Mouse (Mus musculus) embryo, embryonic 9.5 days (tissue): ENCODE results near the gene Kcne3.

ENCODE experiments used
- DNase-seq: peaks from one replicate; pipeline ENCODE4 v3.0.0-alpha.2; 2017; ENCODE audit errors: extremely low spot score

Kcne3 gene

DNA sequence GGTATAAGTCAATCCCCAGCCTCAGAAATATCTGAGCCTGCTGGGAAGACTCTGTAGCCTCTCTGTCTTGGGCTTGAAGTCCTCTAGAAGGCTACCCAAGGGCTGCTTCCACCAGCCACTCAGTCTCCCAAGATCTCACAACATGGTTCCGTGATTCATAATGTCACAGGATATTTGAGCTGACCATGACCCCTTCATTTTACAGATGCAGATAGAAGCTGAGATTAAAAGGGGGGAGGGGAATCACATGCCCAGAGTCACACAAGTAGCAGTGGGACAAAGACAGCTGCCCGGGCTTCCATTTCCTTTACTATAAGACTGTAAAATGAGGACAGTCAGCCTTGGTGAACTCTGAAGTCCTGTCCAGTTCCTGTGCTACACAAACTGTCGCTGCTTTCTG, 5.3 kb downstream of the Kcne3 start:
- DNase-seq: no peak

DNA sequence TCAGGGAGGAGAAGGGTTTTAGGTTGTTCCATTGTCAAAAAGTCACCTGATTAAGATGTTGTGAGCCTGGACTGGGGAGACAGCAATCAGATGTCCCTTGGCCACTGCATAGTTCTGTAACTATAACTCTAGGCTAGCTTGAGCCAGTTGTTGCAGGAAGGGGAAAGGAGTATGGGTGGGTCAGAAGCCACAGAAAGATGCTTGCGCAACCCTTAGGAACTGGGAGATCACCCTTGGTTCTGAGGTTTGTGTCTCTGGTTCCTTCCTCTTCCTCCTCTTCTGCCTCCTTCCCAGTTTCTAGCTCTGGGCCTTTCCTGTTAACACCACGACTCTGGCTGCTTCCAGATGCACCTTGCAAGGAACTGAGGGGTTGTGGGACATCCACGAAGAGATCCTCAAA, 6.1 kb downstream of the Kcne3 start:
- DNase-seq: no peak

DNA sequence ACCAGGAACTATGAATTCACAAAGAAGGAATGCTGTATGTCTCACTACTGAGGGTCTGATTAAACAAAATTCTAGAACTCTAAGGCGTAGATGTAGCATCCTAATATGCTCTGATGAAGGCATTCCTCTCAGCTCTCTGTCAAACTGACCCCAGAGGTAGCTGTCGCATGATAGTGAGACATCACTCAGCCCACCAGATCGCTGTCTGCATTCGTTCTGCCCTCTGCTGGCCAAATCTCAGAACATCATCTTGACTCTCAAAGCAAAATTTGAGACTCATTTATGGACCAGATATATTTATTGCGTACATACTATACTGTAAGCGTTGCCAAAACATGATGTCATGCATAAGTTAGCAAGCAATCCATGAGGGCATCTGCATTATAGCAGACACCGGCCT, 11.3 kb downstream of the Kcne3 start:
- DNase-seq: peak; percentile 44

DNA sequence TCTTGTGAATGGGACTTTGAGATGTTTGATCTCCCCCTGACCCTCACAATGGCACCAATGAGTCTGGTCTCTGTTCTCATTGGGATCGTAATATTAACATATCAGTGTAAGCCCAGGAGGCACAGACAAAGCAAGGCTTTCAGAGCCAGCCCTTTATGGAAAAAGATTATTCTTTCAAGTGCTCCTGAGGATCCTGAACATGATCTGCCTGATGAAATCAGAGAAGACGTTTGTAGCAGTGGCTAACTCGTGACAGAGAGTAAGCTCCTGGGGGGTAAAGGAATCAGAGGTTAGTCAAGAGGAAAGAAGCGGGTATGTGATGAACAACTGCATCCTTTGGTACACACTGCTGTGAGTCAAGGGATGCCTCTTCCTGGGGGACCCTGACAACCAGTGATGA, 13.9 kb downstream of the Kcne3 start:
- DNase-seq: no peak

DNA sequence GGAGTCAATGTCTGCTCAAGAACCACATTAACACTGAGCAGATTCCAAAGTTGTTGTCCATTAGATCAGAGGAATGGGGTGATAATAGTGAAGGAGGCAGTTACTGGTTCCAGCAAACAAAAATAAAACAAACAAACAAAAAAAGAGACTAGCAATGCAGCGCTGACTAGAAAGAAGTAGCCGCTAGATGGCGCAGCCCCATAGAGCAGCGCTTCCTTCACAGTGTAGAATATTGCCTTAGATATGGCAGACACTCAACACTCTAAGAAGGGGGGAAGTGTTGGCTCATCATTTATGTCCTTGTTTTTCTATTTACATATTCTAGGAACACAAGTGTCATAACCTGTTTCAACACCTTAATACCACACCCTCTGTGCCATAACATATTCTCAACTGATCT, 14.5 kb downstream of the Kcne3 start:
- peak; percentile 28 for DNase-seq

DNA sequence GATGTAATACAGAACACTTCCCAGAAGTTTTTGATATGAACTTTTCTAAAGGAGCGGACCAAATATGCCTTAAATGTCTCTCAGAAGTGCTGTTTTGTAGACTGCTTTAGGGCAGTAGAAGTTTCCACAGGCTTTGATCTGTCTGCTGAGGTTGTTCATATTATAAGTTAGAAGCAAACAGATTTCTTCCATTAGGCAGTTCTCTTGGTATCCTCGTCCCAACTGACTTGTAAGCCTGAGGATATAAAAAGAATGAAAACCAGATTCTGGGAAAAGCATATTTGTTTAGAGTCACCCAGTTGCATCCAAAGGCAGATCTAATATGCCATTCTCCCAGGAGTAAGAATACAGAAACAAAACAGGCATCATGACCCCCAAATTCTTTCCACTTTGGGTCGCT, 24.9 kb downstream of the Kcne3 start:
- no peak for DNase-seq

DNA sequence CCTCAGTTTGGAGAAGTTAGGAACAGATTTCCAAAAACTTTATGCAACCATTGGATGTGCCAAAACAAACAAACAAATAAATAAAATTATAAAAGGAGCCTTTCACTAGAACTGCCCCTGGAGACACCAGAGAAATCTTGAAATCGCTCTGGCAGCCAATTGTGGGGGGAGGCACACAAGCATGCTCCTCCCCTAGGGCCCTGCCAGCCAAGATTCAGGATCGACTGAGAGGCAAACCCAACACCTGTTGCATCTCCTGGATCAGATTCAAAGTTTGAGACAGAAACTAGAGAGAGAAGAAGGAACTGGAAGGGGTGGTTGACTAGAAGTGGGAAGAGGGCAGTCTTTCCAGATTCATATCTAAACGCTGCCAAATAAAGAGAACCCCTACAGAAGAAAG, 27.3 kb downstream of the Kcne3 start:
- DNase-seq: no peak

DNA sequence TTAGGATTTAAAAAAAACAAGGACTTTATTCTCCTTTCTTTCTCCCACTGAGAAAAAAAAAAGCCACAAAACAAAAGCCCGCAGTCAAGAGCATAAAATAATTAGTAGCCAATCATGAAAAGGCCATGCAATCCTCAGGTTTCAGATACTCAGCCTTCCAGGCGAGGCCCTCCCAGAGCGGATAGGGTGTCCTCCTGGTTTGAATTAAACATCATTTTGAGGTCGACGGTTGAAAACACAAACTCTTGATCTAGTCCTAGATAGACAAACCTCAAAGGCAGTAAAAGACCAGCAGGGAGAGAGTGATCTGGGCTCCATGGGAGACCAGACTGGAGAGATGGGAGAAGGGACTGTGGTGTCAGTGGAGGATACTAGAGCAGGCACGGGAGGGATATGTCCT, 28.6 kb downstream of the Kcne3 start:
- no peak for DNase-seq

DNA sequence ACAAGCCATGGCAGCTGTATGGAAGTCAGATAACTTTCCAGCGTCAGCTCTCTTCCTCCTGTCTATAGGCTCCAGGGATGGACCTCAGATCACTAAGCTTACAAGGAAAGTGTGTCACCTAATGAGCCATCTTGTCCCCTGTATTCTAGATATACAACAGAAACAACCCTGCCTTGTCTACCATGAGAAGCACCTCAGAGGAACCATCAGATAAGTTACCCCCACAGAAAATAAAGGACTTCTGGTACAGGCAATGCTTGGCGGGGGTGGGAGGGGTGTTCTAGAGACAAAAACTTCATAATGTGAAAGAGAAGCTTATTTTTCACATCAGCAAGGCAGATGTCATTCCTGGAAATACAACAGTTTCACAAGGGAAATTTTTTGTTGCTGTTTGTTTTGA, 29.8 kb downstream of the Kcne3 start:
- no peak for DNase-seq

DNA sequence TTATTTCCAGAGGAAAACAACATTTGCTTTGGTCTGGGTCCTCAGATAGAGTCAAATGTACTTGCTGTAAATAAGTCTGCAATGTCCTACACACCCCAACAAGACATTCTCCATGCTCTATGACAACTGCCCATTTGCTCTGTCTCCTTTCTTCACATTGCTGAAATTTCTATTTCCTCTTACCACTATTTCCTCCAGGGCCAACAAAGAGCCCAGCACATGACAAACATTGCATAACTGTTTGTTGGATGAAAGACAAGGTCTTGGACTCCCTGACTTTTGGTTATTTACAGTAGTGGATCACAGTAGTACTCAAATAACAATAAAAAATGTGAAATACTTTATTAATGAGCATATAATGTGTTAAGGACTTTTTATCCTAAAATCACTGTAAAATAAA, 31.6 kb downstream of the Kcne3 start:
- DNase-seq: no peak

DNA sequence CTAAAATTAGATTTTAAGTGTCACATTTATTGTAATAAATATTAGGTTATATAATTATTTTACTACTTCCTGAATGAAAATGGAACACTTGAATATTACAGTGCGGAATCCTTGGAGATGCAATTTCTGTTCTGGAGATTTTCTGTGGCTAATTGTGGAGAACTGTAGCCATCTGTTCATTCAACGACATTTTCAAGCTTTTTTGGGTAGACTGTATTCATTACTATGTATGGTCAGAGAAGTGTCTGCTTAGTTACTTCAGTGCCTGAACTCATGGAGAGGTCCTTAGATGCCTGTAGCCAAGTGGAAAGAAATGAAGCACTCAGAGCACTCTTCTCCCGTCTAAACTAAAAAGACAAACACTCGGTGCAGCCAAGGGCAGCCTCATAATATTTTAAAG, 38.0 kb downstream of the Kcne3 start:
- DNase-seq: no peak

DNA sequence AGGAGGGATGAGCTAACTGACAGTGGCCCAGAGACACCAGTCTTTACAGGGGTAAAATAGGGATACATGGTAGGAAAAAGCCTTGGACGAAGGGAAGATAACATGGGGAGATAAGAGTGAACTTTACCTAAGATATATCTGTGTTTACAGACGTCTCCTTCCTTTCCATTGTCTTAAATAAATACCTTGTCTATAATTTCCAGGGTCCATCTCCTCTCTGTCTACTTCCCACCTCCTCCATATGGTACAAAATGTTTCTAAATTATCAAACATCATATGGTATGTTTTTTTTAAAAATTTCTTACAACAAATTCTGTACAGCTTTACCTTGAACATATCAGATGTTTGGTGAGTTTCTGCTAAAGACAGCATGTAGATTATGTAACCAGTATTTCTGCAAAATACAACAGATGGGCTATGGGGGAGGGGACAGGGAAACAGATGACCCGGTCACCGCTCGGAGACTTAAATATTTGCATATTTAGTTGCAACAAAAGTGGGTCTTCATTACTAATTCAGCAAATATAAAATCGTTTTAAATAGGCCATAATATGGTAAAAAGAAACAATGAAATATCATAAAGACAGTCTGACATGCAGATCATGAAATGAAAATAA, 38.9 kb downstream of the Kcne3 start:
- DNase-seq: no peak

DNA sequence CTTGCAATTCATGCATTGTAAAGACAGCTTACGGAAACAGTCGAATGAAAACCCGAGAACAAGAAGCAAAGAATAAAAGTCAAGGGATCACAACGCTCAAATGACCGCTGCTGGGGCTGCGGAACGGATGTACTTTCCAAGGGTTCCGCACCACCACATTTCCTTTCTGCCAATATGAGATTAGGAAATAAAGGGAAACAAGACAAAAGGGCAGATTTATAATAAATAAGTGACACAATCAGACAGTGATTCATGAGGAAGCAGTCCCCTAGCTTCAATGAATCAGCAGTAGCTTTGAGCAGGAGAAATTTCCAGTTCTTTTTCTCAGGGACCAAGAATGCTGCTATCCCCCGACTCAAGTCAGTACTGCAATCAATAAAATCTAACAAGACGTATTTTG, 39.7 kb downstream of the Kcne3 start:
- DNase-seq: no peak

DNA sequence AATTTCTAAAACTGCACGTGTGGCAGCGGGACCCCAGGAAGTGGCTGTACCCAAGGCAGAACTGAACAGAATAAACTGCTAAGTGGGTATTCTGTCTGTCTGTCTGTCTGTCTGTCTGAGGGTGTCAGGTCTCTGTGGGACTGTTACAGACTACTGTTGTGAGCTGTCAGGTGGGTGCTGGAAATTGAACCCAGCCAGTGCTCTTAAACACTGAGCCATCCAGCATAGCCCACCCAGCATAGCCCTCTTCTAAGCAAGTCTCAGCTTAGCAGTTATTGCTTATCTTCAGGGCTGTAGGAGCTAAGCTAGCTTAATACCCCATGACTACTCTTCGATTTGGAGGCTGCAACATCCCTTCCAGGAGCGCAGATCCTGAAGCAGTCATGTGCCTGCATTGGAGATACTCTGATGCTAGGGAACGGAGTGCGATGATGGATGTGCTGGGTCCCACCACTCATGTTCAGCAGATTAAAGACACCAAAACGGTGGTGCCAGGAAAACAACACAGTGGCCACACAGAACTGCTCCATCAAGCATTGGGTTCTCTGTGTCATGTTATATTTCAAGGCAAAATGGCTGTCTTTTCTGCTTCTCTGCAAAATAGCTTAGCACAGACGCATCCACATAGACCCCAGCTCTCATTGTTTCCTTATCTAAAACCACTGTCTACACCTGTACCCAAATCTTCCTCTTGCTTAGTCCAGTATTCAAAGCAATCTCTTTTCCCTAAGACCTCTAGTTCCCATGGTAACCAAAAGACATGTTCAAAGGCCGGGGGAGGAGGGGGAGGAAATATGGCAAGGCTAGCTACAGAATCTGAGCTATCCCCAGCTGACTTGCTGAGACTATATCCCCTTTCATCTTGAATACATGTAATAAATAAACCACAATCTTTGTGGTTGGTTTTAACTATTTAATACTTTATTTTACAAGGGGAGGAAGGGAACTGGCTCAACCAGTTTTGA, 40.6 kb downstream of the Kcne3 start:
- no peak for DNase-seq

DNA sequence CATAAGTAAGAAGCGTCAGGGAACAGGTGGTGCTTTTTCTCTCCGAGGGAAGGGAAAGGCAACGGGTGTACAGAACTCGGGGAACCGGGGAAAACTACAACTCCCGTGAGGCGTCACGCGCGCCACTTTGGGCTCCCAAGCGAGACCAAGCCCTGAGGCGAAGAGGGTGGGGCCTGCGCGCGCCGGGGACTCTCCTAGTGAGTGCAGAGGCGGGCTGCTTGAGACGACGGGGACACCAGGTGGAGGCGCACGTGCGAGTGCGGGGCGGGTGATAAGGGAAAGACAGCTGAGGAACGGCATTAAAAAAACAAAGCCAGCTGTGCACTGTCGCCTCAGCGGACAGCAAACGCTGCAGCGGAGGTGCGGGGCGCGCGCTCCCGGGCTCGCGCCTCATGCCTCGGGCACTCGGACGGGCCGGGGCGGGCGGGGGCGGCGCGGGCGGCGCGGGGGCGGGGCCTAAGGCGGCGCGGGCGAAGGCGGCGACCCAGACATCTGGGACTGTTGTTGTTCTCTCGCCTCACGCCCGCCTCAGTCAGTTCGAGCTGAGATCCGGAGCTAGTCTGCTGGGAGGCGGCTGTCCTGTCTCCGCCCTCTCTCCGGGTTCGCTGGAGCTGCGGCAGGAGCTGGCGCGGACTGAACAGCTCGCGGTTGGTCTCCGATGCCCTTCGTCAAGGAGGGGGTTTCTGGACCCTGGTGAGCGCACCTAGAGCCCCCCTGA, 51.0 kb downstream of the Kcne3 start, which contains the start of gene Pgm2l1:
Gene Pgm2l1 (plus strand): TSS at position 237 of the 718 bp plus-strand sequence.
- peak; percentile 95 for DNase-seq

DNA sequence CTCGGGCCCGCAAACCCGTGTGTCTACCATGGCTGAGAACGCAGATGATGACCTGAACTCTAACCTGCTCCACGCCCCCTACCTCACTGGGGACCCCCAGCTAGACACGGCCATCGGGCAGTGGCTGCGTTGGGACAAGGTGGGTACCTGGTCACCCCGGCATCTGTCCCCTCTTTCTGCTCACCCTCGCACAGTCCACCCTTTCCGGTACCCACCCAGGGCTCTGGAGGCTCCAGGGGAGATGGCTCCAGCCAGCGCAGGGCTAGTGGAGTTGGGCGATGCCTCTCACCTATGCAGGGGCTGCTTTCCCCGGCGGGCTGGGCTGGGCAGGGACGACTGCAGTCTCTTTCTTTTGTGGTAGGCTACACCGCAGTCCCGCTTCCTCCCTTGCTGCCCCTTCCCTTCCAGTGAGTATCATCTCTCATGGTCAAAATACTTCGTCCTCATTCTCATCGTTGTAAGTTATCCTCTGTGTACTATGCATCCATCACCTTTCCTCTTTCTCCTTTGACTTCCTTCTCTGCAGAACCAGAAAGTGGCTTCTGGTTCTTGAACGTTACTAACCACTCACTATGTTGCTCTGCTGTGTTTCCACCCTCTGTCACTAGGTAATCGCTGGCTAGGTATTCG, 51.7 kb downstream of the Kcne3 start:
- peak; percentile 47 for DNase-seq

DNA sequence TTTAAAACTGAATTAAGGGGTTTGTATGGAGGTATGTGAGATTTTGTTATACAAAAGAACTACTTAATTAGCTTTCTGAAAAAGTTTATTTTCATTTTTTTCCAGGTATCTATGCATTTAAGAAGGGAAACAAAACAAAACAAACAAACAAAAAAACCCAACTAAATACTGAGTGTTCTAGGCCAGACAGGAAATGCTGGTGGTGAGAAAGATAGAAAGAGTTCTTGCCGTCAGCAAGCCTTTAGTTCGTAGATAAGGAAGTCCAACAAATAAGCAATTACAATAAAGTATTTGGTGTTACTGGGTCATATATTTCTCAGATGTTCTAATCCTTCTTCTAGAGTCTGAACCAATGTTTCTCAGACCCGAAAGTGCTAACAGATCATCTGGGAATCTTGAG, 52.7 kb downstream of the Kcne3 start:
- no peak for DNase-seq

DNA sequence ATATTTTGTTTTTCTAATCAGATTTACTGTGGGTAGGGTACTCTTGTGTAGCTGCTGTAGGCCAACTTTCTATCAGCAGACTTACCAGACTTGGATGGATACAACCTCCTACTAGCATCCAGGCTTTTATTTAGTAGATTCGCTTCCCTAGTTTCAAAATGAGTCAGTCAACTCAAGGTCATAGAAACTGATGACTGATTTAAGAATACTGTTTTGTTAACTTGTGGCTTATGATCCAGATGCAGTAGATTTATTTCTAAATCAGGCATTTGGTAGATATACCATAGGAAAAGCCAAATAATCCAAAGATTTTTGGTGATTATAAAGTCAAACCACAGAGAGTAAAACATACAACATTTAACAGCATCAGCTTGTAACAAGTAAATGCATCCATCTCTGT, 54.3 kb downstream of the Kcne3 start:
- no peak for DNase-seq

DNA sequence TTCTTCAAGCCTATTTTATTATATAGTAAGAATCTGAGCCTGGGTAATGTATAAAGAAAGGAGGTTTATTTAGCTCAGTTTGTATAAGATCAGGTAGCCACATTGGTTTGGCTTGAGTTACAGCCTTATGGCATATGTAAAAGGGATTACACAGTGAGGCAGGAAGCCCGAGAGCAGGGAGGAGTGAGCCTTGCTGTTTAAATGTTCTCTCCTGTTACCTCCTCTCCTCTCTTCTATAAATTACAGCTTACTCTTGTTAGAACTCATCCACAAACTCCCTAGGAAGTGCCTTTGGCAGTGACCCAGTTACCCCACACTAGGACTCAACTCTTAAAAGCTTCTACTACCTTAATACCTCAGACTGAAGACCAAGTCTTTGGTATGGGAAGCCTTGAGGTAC, 55.4 kb downstream of the Kcne3 start:
- DNase-seq: no peak

DNA sequence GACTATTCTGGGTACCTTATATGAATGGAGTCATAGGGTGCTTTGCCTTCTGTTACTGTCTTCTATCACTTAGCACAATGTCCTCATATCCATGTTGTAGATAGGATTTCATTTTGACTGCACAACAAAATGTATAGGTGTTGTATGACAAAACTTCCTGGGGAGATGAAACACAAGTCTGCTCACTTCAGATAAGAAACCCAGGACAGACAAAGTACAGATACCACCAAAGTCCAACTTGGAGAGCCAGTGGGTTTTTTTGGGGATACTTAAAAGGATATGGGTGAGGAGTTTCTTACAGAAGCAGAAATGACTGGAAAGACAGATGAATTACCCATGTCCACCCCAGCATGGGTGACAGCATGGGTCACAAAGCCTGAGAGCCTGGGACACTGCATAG, 57.4 kb downstream of the Kcne3 start:
- no peak for DNase-seq
